Mouse (Mus musculus) brain, adult 10 weeks (tissue): ENCODE measurements around the gene Mcf2. TPM values are rescaled to one million over a fixed set of nuclear protein-coding genes. Genes with fewer than 3 reads are reported as not detected.

Experiments used
- polyA plus RNA-seq: library from polyadenylated mRNA; stranded (reverse); fragments of 350-450 nt; fragmentation: Illumina TruSeq; extraction: RNeasy Lipid Tissue Mini Kit (QIAGEN cat#74804); gene quantifications from one replicate; pipeline ENCODE4 v1.2.3, GENCODE M21; 2015; ENCODE audit warnings: low read depth, low replicate concordance

The Mcf2 gene
- 8.2 TPM for polyA plus RNA-seq

GRCm38 (mm10) chrX:60178744-60179458 is at the start of gene Mcf2:
Gene Mcf2 (minus strand): TSS chrX:60179089.

Other genes starting within 250 kb of the Mcf2 start
- gene F9, start 179.6 kb downstream of the Mcf2 start, polyA plus RNA-seq: 0.48 TPM